Mouse (Mus musculus) 3134 (cell line): ENCODE measurements around the gene Kctd7.
A peak's percentile ranks its signal among the peaks of the same experiment; 100 is the strongest.

ENCODE experiments used
- DNase-seq: peaks from one replicate; pipeline ENCODE4 v3.0.0-alpha.2; 2011; ENCODE audit warnings: low spot score; ENCODE audit not compliant: insufficient read length; ENCODE audit errors: extremely low read depth

Kctd7 gene

GRCm38 (mm10) chr5:130144334-130145312 lies at the start of gene Kctd7:
Kctd7 (plus strand) TSS chr5:130144861.
- peak; percentile 98 for DNase-seq

- DNase-seq = no peak
Measured at GRCm38 (mm10) chr5:130096754-130097153, 47.9 kb upstream of the Kctd7 start.

GRCm38 (mm10) chr5:130097837-130098236 lies 46.8 kb upstream of the Kctd7 start:
- DNase-seq = no peak

- DNase-seq = no peak
Measured at GRCm38 (mm10) chr5:130101724-130102123, 42.9 kb upstream of the Kctd7 start.

GRCm38 (mm10) chr5:130109348-130109747 lies 35.3 kb upstream of the Kctd7 start:
- DNase-seq = no peak

- no peak for DNase-seq
Measured at GRCm38 (mm10) chr5:130110632-130111464, 33.8 kb upstream of the Kctd7 start.

GRCm38 (mm10) chr5:130112653-130113052 lies 32.0 kb upstream of the Kctd7 start:
- no peak for DNase-seq

- DNase-seq = no peak
Measured at GRCm38 (mm10) chr5:130116116-130116515, 28.5 kb upstream of the Kctd7 start.

- DNase-seq = no peak
Measured at GRCm38 (mm10) chr5:130116857-130117256, 27.8 kb upstream of the Kctd7 start.

GRCm38 (mm10) chr5:130117932-130118331 lies 26.7 kb upstream of the Kctd7 start:
- no peak for DNase-seq

- no peak for DNase-seq
Measured at GRCm38 (mm10) chr5:130119236-130119635, 25.4 kb upstream of the Kctd7 start.

- DNase-seq = no peak
Measured at GRCm38 (mm10) chr5:130120070-130120736, 24.5 kb upstream of the Kctd7 start.

GRCm38 (mm10) chr5:130120904-130121303 lies 23.8 kb upstream of the Kctd7 start:
- DNase-seq = no peak

- DNase-seq = no peak
Measured at GRCm38 (mm10) chr5:130122355-130122754, 22.3 kb upstream of the Kctd7 start.

- DNase-seq = no peak
Measured at GRCm38 (mm10) chr5:130124271-130124670, 20.4 kb upstream of the Kctd7 start.

- no peak for DNase-seq
Measured at GRCm38 (mm10) chr5:130128686-130129523, 15.8 kb upstream of the Kctd7 start.

GRCm38 (mm10) chr5:130129524-130129793 lies 15.2 kb upstream of the Kctd7 start:
- DNase-seq = no peak

- no peak for DNase-seq
Measured at GRCm38 (mm10) chr5:130136597-130136996, 8.1 kb upstream of the Kctd7 start.

- DNase-seq = peak; percentile 35
Measured at GRCm38 (mm10) chr5:130139393-130139792, 5.3 kb upstream of the Kctd7 start.

GRCm38 (mm10) chr5:130141138-130141537 lies 3.5 kb upstream of the Kctd7 start:
- DNase-seq = no peak
